Mouse (Mus musculus): ENCODE measurements around the gene Scrn1. TPM values are rescaled to one million over a fixed set of nuclear protein-coding genes. Genes with fewer than 3 reads are reported as not detected.

The Scrn1 gene
- total RNA-seq, 4 experiments from 2014 or later = 5.8 to 6.8 (median 6.4) TPM

DNA sequence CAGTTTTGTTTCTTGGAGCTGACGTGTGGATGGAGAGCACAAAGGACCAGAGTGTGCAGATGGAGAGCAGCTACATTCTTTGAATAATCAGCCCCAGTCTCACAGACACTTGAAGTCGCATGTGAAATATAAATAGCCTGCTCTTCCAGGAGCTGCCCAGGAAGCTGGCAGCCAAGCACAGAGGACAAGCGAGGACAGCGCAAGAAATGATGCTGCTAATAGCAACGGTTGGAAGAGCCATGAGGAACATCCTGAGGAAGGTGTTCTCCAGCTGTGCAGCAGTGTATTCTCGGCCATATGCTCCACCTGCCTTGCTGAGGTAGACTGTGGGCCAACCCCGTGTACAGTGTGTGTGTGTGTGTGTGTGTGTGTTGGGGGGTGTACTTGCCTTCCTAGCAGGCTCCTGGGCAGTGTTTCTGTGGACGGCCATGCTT lies 35.2 kb downstream of the Scrn1 start:
- DNase-seq (ENCODE audit: low spot score) = no peak

DNA sequence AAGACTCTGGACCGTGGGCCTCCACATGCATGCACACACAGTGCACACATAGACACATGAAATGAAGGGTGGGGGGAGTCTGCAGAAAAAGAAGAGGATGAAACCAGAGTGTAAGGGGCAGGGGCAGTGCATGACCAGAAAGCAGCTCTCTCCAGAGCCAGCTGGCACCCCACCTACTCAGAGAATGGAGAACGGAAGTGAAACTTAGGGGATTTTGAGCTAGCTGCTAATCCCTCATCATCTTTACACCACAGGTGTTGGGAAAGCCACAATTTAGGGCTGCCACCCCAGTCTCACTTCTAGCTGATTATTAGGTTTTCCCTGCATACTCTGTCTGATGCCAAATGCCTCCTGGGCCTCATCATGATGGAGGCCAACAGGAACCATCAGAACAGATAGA lies 36.1 kb downstream of the Scrn1 start:
- no peak for DNase-seq (ENCODE audit: low spot score)

DNA sequence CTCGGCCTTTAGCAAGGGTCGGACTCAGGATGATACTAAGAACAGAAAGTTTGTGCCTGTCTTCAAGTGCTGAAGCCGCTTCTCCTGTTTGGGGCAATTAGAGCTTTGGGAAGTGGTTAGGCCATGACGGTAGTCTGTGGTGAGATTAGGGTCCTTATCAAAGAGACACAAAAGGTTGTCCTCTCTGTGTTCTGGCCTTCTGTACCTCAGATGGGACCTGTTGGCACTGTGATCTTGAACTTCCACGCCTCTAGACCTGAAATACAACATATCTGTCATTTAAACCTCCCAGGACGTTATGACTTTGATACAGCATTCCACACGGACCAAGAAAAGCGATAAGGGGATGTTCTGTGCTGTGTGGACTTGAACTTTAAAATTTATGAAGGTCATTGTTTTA lies 37.6 kb downstream of the Scrn1 start:
- no peak for DNase-seq (ENCODE audit: low spot score)

DNA sequence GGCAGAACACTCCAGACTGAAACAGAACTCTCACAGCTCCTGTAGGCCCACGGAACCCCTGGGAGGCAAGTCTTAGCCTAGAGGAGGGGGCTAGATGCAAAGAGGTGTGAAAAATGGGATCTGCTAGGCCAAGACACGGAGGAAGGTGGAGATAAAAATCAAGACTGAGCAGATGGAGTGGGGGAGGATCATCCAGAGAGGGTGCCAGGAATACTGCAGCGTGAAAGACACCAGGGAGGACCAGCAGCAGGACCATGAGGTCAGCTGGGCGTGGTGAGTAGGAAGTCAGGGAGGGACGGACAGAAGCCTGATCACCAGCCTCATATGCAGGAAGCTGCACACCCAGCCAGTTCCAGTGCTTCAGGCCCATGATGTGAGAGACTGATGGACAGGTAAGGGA lies 47.5 kb downstream of the Scrn1 start:
- DNase-seq (ENCODE audit: low spot score) = no peak

DNA sequence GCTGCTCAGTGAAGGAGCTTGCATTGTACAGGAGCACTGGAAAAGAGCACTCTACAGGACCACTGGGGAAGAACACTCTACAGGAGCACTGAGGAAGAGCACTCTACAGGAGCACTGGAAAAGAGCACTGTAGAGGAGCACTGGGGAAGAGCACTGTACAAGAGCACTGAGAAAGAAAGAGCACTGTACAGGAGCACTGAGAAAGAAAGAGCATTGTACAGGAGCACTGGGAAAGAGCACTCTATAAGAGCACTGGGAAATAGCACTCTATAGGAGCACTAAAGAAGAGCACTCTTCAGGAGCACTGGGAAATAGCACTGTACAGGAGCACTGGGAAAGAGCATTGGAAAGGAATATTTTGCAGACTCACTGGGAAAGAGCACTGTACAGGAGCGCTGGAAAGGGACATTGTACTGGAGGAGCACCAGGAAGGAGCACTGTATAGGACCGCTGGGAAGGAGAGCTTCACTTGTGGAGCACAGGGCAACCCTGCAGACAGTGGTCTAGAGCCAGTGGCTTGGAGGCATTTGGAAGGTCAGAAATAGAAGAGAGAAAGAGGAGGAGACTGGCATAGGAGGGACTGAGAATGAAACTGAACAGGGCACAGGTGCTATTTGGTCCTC lies 49.7 kb downstream of the Scrn1 start:
- no peak for DNase-seq (ENCODE audit: low spot score)

DNA sequence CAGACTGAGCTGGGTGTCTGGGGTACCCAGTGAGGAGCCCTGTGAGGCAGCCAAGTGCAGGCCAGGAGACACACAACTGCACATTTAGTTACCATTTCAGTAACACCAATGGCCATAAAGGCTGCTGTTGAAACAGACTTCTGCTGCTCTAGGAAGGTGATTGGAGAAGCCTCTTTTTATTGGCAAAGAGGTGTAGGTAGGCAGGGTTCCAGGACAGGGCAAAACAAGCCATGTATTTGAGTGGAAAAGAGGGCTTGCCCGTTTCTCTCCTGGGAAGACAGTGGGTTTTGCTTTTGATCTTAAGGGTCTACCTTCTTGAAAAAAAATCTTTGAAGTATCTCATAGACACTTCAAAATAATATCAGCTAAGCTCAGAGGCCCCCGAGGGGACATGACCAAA lies 54.0 kb downstream of the Scrn1 start:
- no peak for DNase-seq (ENCODE audit: low spot score)

DNA sequence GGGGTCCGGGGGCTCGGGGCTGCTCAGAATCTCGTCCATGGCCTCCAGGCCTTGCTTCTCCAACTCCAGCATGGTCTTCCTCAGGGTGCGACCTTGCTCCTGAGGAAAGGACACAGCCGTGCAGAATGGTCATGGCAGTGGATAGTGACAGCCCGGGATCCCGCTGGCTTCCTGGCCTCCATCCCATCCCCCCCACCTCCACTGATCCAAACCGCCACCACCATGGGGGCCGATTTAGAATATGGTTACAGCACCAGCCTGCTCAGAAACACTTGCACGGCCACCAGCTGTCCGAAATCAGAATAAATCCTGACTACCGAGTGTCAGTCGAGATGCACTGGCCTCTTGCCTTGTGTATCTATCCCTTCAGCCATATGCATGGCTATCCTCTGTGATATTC lies 57.0 kb downstream of the Scrn1 start:
- DNase-seq (ENCODE audit: low spot score) = no peak

DNA sequence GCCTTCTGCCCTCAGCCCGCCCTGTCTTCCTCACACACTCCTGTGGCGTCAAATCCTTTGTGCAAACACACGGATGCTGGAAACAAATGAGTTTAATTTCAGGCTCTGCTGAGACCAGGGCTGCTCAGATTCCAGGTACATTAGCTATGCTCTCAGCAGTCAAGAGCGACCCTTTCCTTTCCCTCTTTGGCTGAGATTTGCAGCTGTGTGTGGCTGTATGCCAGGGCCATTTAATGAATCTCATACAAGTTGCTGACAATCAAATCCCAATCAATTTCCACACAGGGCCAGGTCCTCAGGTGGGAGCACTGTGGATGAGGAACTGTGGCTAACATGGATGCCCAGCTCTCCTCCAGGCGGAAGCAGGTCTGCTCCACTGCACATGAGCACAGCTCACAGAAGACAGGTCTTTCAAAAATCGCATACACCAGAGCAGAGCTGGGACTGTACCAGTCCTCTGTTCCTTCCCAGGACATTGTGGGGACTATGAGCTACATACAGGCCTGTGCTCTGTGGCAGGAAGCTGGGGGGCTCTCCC lies 58.0 kb downstream of the Scrn1 start:
- no peak for DNase-seq (ENCODE audit: low spot score)

DNA sequence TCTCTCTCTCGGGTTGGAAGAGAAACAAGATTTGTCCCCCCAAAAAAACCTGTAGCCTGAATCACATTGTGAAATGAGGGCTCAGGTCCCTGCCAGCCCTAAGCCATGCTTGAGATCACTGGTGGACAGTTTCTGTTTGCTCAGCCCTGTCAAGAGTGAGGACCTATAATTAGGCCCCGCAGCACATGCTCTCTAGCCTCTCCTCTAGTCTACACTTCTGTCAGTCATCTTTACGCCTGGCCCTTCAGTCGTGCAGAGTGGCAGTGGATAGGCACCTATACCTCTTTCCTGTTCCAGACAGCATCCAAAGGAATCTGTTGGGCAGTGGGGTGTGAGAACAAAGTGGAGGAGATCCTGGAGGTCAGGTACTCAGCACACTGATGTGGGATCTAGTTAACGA lies 58.5 kb downstream of the Scrn1 start:
- DNase-seq (ENCODE audit: low spot score) = no peak

DNA sequence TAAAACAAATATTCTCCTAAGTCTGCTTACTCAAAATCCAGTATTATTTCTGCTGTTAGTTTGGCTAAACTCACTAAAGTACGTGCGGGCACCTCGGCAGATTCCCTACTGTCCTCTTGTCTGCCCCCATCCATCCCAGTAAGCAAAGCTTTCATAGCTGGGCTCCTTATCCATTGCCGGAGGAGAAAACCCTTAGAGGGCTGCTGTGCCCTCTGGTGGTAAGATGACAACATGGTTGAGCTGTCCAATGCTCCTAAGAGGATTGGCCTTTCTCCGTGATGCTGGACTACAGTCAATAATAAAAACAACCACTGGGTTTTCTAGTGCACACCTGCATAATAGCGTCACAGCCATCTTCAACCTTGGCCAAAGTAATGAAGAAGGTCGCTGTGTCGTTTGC lies 59.3 kb downstream of the Scrn1 start:
- DNase-seq (ENCODE audit: low spot score) = peak; percentile 43

DNA sequence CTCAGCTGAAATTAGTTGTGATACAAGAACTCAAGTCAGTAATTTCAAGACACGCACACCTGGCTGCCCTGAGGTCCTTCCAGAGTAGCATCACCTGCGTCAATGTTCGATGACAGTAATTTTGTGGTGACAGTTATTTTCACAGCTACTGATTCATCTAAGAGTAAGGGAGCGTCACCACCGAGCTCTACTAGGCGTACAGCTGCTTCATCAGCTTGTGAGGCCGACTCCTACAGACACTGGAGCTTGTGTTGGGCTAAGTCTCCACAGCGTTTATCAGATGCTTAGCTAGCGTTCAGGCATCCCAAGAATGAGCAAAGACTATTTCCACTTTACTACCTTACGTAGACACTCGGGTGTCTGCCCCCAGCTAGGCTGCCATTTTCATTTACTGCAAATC lies 60.0 kb downstream of the Scrn1 start:
- no peak for DNase-seq (ENCODE audit: low spot score)

DNA sequence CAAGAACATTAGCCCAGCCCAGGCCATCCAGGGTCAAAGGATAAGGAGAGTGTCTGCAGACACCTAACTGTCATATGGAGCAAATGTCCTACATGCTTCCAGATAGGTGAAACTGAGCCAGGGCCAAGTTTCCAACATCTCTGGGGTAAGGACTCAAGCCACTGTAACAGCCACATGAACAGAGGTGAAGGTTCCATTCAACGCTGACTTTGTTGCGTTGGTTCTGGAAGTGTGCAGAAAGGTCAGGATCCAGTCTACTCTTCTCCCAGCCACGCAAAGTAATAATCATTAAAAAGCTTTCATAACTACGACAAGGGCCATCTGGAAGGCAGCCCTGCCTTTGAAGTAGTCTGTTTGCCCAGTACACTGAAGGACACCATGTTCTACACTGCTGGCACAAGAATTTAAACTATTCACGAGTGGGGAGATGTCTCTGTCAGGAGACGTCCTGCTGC lies 63.6 kb downstream of the Scrn1 start:
- DNase-seq (ENCODE audit: low spot score) = peak; percentile 50

DNA sequence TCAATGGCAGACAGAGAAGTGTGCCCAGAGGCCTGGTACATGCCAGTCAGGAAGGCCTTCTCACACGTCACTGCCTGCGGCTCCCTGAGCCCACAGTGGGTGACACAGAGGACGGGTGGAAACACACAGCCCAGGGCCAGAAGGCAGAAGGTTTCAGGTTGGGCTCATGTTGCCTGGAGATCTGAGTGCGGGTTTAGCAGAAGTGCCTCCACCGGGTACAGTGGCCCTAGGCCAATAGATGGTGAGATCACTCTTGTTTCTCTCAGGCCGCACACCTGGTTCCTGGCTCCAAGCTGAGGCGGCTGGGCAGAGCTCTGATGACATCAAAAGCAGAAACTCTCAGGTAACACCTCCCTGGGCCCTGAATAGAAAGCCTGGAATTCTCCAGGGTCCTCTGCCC lies 70.1 kb downstream of the Scrn1 start:
- no peak for DNase-seq (ENCODE audit: low spot score)

DNA sequence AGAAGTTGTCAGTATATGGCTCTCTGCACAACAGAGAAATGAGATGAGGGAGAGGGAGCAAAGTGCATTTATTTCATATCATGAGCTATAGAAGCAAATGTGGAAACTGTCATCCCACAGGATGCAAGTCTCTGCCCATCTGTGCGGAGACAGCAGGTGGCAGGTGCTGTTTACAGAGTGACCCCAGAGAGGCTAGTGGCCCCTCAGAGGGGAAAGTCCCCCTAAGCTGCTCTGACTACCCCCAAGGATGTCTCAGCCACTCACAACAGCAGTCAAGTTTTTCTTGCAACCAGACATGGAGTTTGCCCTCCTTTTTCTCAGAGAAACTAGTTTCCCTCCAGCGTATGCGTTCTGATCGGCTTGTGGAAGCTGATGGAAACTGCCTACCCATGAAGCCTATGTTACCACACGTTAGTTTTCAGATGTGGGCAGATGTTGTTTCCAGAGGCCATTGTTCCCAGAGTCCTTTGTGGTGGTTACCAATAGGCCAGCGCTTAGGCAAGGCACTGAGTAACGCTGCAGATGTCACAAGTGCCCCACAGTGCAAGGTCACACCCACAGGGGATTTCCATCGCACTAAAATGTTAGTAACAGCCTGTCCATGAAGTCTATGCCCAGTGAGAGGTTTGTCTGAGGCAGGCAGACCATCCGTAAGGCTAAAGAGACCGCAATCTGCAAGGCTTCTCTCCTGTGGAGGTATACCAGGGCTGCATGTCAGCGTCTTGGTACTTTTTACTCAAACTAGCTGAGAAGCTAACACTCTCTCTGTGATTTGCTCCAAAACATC lies 71.5 kb downstream of the Scrn1 start:
- no peak for DNase-seq (ENCODE audit: low spot score)

DNA sequence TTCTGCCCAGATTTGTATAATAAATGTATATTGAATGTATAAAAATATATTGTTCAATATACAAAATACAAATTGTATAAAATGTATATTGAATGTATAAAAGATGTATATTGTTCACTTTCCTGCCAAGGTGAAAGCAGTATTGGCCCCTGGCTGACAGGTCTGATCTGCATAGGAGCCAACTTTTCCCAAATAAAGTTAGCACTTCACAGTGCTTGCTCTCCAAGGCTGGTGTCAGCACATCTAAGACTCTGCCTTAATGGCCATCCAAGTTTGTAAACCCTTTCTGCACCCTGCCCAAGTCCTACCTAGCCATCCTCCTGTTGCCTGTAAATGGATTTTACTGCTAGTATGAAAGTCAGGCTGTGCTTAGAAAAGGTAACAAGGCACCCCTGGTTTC lies 72.2 kb downstream of the Scrn1 start:
- no peak for DNase-seq (ENCODE audit: low spot score)

DNA sequence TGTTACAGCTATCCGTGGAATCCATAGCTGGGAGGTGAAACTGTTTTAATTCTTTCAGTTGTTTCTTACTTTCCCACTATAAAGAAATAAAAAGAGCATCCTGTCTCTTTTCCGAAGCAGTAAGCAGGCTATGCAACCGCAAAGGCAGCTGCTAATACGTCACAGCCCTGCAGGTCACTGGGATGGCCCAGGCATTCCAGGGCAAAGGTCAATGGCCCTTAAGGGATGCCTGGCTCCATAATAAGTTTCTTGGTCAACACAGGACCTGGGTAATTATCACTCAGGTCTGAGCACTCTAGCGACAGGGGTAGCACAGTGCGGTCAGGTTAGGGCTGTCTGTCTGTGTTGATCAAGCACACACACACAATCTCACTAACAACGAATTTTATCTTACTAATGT lies 75.2 kb downstream of the Scrn1 start:
- DNase-seq (ENCODE audit: low spot score) = no peak

DNA sequence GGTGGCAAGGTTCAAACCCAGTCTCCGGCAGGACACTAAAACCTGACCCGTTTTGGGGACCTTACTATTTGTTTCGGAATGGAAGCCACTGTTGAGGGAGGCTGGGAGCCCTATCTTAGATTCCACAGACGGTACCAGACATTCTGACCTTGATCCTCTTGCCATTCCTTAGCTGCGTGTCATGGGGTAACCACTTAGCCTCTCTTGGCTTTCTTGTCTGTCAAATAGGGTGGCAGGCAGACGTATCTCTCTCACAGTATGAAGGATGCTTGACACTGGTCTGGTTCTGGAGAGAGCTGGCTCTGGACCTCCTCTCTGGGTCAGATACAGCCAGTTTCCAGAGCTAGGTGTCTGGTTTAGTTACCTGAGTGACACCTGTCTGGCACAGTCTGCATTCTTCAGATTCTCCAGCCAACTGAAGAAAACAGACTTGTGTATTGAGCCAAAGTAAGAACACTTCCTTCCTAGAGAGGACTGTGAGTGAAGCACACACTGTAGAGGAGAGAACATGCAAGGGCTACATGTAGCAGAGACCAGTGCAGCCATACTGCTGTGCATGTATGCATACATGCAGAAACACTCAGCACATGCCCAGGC lies 80.2 kb downstream of the Scrn1 start:
- DNase-seq (ENCODE audit: low spot score) = no peak

DNA sequence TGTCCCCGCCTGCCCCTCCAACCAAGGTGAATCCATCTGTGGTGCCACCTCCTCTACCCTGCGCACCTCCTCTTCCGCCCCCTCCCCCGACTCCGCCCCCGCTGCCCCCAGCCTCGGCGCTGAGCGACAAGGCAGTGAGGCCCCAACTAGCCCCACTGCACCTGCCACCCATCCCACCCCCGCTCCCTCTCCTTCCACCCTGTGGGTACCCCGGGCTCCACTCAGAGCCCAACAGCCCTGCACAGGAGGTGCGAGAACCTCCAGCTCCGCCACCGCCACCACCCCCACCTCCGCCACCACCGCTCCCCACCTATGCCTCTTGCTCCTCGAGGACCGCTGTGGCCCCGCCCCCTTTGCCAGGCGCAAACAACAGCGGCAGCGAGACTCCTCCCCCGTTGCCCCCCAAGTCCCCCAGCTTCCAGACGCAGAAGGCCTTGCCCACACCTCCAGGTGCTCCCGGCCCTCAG lies 80.8 kb downstream of the Scrn1 start:
- no peak for DNase-seq (ENCODE audit: low spot score)

DNA sequence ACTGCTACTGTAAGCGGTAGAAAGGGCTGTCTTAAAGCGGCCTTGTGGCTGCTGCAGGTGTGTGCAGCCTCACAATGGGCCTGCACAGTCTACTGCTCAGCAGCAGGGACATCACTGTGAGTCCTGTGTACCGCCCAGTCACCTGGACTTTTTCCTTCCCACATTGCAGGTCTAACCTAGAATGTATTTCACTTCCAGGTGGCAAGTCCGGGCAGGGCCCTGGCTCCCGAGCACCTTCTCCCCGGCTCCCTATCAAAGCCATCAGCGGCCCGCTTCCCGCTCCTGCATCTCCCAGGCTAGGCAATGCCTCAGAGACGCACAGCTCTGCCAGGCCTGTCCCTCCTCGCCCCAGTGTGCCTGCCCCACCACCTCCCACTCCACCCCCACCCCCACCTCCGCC lies 81.3 kb downstream of the Scrn1 start:
- DNase-seq (ENCODE audit: low spot score) = no peak

DNA sequence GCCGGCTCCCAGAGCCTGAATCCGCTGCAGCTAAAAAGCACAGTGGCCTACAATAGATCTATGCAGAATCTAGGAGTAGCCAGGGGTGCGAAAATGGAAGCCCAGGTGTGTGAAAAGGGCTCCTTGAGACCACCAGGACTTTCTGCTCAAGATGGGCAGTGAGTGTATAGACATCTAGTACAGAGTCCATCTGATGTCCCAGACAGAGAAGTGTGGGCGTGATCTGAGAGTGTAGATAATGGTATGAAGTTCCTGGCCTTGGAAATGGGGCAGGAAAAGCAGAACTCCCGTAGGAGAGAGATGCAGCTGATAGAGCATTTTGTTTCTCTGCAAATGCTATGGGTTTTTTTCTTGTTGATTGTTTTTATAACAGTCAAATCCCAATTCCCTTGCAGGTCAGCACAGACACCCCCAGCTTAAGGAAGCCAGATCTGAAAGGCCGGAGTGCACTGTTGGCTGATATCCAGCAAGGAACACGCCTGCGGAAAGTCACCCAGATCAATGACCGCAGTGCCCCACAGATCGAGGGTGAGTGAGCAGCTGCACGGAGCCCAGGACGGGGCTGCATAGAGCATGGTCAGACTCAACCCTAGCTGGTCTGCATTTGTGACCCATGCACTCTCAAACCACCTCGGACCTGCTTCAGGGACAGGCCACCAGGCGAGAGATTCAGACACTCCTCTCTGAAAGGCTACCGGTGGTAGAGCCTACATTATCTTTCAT lies 84.7 kb downstream of the Scrn1 start:
- DNase-seq (ENCODE audit: low spot score) = no peak

DNA sequence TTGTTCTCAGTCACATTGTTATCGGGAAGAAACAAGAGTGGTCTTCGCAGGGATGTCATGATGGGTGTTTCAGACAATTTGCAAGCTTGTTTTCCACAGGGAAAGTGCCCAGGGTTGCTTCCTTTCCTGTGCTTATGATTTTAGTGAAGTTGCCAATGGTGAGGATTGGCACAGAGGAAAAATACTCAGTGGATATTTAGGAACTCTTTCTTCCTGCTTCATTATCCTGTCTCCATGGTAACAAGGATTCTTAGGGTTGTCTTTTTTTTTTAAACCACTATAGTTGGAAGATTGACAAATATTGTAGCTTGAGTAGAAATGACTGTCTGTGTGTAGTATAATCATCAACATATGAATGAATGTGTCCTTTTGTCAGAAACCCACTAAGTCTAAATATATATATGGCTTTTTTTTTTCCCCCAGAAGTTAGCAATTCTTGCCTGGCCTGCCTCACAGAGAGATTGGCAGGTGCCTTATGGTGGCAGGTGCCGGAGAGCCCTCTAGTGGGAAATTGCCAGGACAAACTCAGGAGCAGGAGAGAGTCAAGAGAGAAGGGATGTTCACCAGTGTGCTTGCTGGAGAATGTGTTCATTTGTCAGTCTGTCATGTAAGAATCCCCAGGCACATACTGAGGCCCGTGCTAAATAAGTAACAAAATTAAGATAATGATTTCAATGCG lies 87.5 kb downstream of the Scrn1 start:
- DNase-seq (ENCODE audit: low spot score) = no peak
